Comparison of ENCODE assay signal across 33 mouse cellular contexts in genomic region chr4:130989146-130989545, GRCm38 (mm10). TPM values are rescaled to one million over a fixed set of nuclear protein-coding genes. Genes with fewer than 3 reads are reported as not detected.
DNase-seq lines count a peak whose midpoint lies in the region; ATAC-seq and TF ChIP-seq lines count a peak whose summit lies in the region.
"Had no signal": no experiment of that assay in that cellular context is flagged by ENCODE, and none has a peak within 500 bp of the region (broad histone marks: within the 10 kb centered on the region; RNA-seq: fewer than 3 reads in every experiment).

No protein-coding gene starts in this region.

- H3K4me3 ChIP-seq in forebrain, embryonic 13.5 days: no peak overlapping the region
- no peak overlapping the region for H3K4me3 ChIP-seq in forebrain, embryonic 12.5 days (replicated peaks)
- no peak overlapping the region for H3K4me3 ChIP-seq in left cerebral cortex, adult 2 months
- no peak overlapping the region for H3K4me3 ChIP-seq in forebrain, postnatal 0 days (ENCODE audit: low read depth, low read length)
- H3K4me3 ChIP-seq in neural tube, embryonic 15.5 days (replicated peaks): no peak overlapping the region
- H3K4me3 ChIP-seq: embryonic facial prominence, embryonic 12.5 days; erythroblast, embryonic 14.5 days; hindbrain, embryonic 10.5 days; intestine, embryonic 15.5 days; limb, embryonic 13.5 days; liver, embryonic 13.5 days; midbrain, embryonic 10.5 days; stomach, embryonic 15.5 days had no signal

- ATAC-seq in forebrain, embryonic 13.5 days: no peak
- no peak for ATAC-seq in forebrain, embryonic 12.5 days (ENCODE audit: low FRiP score)
- ATAC-seq in forebrain, postnatal 0 days: peak; percentile 17; the same call in 1 of the 2 replicates
- no peak for ATAC-seq in neural tube, embryonic 15.5 days (ENCODE audit: low FRiP score)
- ATAC-seq: hindbrain, embryonic 16.5 days had no signal

- DNase-seq in left cerebral cortex, postnatal 10 days (ENCODE audit: extremely low spot score in 1 of 2, low spot score in 2 of 2): peak; percentile 16 to 39
- DNase-seq in left cerebral cortex, adult 2 months (ENCODE audit: extremely low spot score in 1 of 2, low spot score in 2 of 2): no peak
- DNase-seq in right cerebral cortex, postnatal 10 days (ENCODE audit: low spot score in 2 of 2): peak; percentile 59 to 62
- no peak for DNase-seq in right cerebral cortex, adult 2 months (ENCODE audit: low spot score in 2 of 2)
- DNase-seq in forebrain, postnatal 0 days: peak; percentile 55
- DNase-seq: adrenal gland, adult 8-10 months; cerebellum, adult 11 months; cerebellum, adult 9-10 months; cerebellum, postnatal 36 days; gastrocnemius, postnatal 14 days; heart, postnatal 14 days; liver, embryonic 13.5 days; lung, adult 18-20 months; lung, postnatal 10 days; retina, postnatal 1 day had no signal

- peak overlapping the region; percentile 48; the same call in 1 of the 2 replicates for H3K27ac ChIP-seq in forebrain, embryonic 13.5 days
- H3K27ac ChIP-seq in forebrain, embryonic 12.5 days: no peak overlapping the region
- H3K27ac ChIP-seq in left cerebral cortex, adult 2 months: no peak overlapping the region
- no peak overlapping the region for H3K27ac ChIP-seq in forebrain, postnatal 0 days (ENCODE audit: low read depth, low read length)
- H3K27ac ChIP-seq in neural tube, embryonic 15.5 days (replicated peaks): no peak overlapping the region
- H3K27ac ChIP-seq: embryonic facial prominence, embryonic 12.5 days; hindbrain, embryonic 10.5 days; intestine, embryonic 15.5 days; limb, embryonic 13.5 days; liver, embryonic 13.5 days; midbrain, embryonic 10.5 days; stomach, embryonic 15.5 days had no signal

- intact Hi-C loops in left cerebral cortex, postnatal 10 days (cut with DNase I): no loop called here
- intact Hi-C loops in left cerebral cortex, adult 2 months (cut with DNase I): no loop called here

- peaks cover 23% of the 10 kb centered on the region for H3K4me1 ChIP-seq in forebrain, embryonic 13.5 days
- peaks cover 14% of the 10 kb centered on the region for H3K4me1 ChIP-seq in forebrain, embryonic 12.5 days
- 0 out of 2 replicates have a peak, but pooled peaks cover 3% of the 10 kb centered on the region for H3K4me1 ChIP-seq in forebrain, postnatal 0 days (ENCODE audit: insufficient read depth)
- 0 out of 2 replicates have a peak, but pooled peaks cover 3% of the 10 kb centered on the region for H3K4me1 ChIP-seq in neural tube, embryonic 15.5 days
- H3K4me1 ChIP-seq: intestine, embryonic 15.5 days; liver, embryonic 13.5 days; stomach, embryonic 15.5 days had no signal

- 51% methylated on average over 9 of the region's 9 CpGs for WGBS in forebrain, embryonic 13.5 days
- WGBS in forebrain, embryonic 12.5 days: 73% methylated on average over 9 of the region's 9 CpGs
- 22% methylated on average over 9 of the region's 9 CpGs for WGBS in forebrain, postnatal 0 days
- 72% methylated on average over 9 of the region's 9 CpGs for WGBS in neural tube, embryonic 15.5 days

- TF ChIP-seq CTCF in left cerebral cortex, adult 2 months (IDR thresholded peaks at IDR 0.05): no peak
- no peak for TF ChIP-seq CTCF in forebrain, postnatal 0 days (IDR thresholded peaks at IDR 0.05; ENCODE audit: low read depth)

- H3K9me3 ChIP-seq in forebrain, embryonic 13.5 days (replicated peaks): no peaks in the 10 kb centered on the region; the same call in 1 of the 2 replicates
- H3K9me3 ChIP-seq in forebrain, embryonic 12.5 days: no peaks in the 10 kb centered on the region
- no peaks in the 10 kb centered on the region for H3K9me3 ChIP-seq in forebrain, postnatal 0 days (ENCODE audit: low read length)
- no peaks in the 10 kb centered on the region for H3K9me3 ChIP-seq in neural tube, embryonic 15.5 days (replicated peaks)
- H3K9me3 ChIP-seq: embryonic facial prominence, embryonic 12.5 days; G1E; hindbrain, embryonic 10.5 days; intestine, embryonic 15.5 days; limb, embryonic 13.5 days; liver, embryonic 13.5 days; midbrain, embryonic 10.5 days; stomach, embryonic 15.5 days had no signal

- H3K4me2 ChIP-seq in forebrain, embryonic 13.5 days: no peak overlapping the region
- H3K4me2 ChIP-seq in forebrain, embryonic 12.5 days: no peak overlapping the region
- H3K4me2 ChIP-seq in forebrain, postnatal 0 days (ENCODE audit: low read depth): no peak overlapping the region
- no peak overlapping the region for H3K4me2 ChIP-seq in neural tube, embryonic 15.5 days
- H3K4me2 ChIP-seq: embryonic facial prominence, embryonic 12.5 days; intestine, embryonic 15.5 days; limb, embryonic 13.5 days; liver, embryonic 13.5 days; stomach, embryonic 15.5 days had no signal

- H3K36me3 ChIP-seq in forebrain, embryonic 13.5 days (ENCODE audit: poor library complexity, severe bottlenecking): no peaks in the 10 kb centered on the region
- H3K36me3 ChIP-seq in forebrain, embryonic 12.5 days (replicated peaks): no peaks in the 10 kb centered on the region
- no peaks in the 10 kb centered on the region for H3K36me3 ChIP-seq in forebrain, postnatal 0 days (ENCODE audit: insufficient read depth)
- H3K36me3 ChIP-seq in neural tube, embryonic 15.5 days: no peaks in the 10 kb centered on the region
- H3K36me3 ChIP-seq: embryonic facial prominence, embryonic 12.5 days; G1E; hindbrain, embryonic 10.5 days; intestine, embryonic 15.5 days; limb, embryonic 13.5 days; liver, embryonic 13.5 days; midbrain, embryonic 10.5 days; stomach, embryonic 15.5 days had no signal

- no peak overlapping the region for H3K9ac ChIP-seq in forebrain, embryonic 13.5 days
- H3K9ac ChIP-seq in forebrain, embryonic 12.5 days: no peak overlapping the region
- H3K9ac ChIP-seq in forebrain, postnatal 0 days: no peak overlapping the region
- H3K9ac ChIP-seq in neural tube, embryonic 15.5 days (replicated peaks): no peak overlapping the region
- H3K9ac ChIP-seq: embryonic facial prominence, embryonic 12.5 days; intestine, embryonic 15.5 days; limb, embryonic 13.5 days; liver, embryonic 13.5 days; stomach, embryonic 15.5 days had no signal

- 0 out of 2 replicates have a peak, but pooled peaks cover 5% of the 10 kb centered on the region for H3K27me3 ChIP-seq in forebrain, embryonic 13.5 days
- peaks cover 4% of the 10 kb centered on the region; the same call in 1 of the 2 replicates for H3K27me3 ChIP-seq in forebrain, embryonic 12.5 days
- no peaks in the 10 kb centered on the region for H3K27me3 ChIP-seq in forebrain, postnatal 0 days (ENCODE audit: insufficient read depth, low read length)
- H3K27me3 ChIP-seq in neural tube, embryonic 15.5 days (replicated peaks): no peaks in the 10 kb centered on the region
- H3K27me3 ChIP-seq: embryonic facial prominence, embryonic 12.5 days; intestine, embryonic 15.5 days; limb, embryonic 13.5 days; liver, embryonic 13.5 days; stomach, embryonic 15.5 days had no signal

RNA-seq across cellular contexts. Expression of gene Matn1, which starts 45.0 kb away (rescaled TPM):
- not detected in 2 replicates for polyA plus RNA-seq in forebrain, embryonic 13.5 days (2015; fragmentation: Nextera tagmentation; extraction: Ambion mirVana)
- 0.22 and 0.26 TPM in 2 replicates for polyA plus RNA-seq in forebrain, embryonic 12.5 days (2016; fragmentation: Nextera tagmentation; extraction: Ambion mirVana)
- total RNA-seq in left cerebral cortex, postnatal 10 days (2021): under 1 TPM; 0.56 to 0.63 TPM
- 1 to 10 TPM; 1.1 to 1.4 TPM for total RNA-seq in left cerebral cortex, adult 2 months (2021)
- 0.24 and 0.38 TPM in 2 replicates for total RNA-seq in forebrain, postnatal 0 days (2014; rRNA removed)
- polyA plus RNA-seq in forebrain, postnatal 0 days (2015; fragmentation: Nextera tagmentation; extraction: Ambion mirVana): 0.16 and 0.27 TPM in 2 replicates
- 3.0 and 10.8 TPM in 2 replicates for polyA plus RNA-seq in neural tube, embryonic 15.5 days (2015; fragmentation: Nextera tagmentation; extraction: Ambion mirVana)
- total RNA-seq: adrenal gland, adult 8-10 months; adrenal gland, postnatal 4 days; gastrocnemius, postnatal 14 days; granulocyte monocyte progenitor cell, adult 5-6 weeks; heart, postnatal 14 days; monocyte, adult 5-6 weeks had no signal
- polyA plus RNA-seq: erythroblast, embryonic 14.5 days; heart, embryonic 14.5 days; hindbrain, embryonic 10.5 days; midbrain, embryonic 10.5 days; neural tube, embryonic 14.5 days; stomach, embryonic 15.5 days; urinary bladder, adult 2 months had no signal

Comparison
In these comparisons a context has a peak if more than half of its experiments do, and no peak if none do; other contexts are left out.
1. DNase-seq: peak in left cerebral cortex, postnatal 10 days (2 of 2), right cerebral cortex, postnatal 10 days (2 of 2) and forebrain, postnatal 0 days (single experiment); none in left cerebral cortex, adult 2 months (0 of 2) and right cerebral cortex, adult 2 months (0 of 2).